Mouse (Mus musculus) intestine, postnatal 0 days (tissue): Measurements from ENCODE around the gene Gna11. TPM values are rescaled to one million over a fixed set of nuclear protein-coding genes. Genes with fewer than 3 reads are reported as not detected.

ENCODE experiments used
- ATAC-seq: fragments of 200-750 bp; cut with Nextera tagmentation; 2 replicates; pipeline ENCODE4 v1.8.0; 2017; ENCODE audit warnings: mild to moderate bottlenecking, moderate TSS enrichment, moderate library complexity
- H3K27ac ChIP-seq: fragments of 300-500 bp; sonication (generic); 2 replicates; pipeline ENCODE4 v1.5.1; 2014; ENCODE audit warnings: mild to moderate bottlenecking, low read depth, low read length, moderate library complexity
- H3K27me3 ChIP-seq: fragments of 300-500 bp; sonication (generic); replicated peaks from 2 replicates; pipeline ENCODE4 v1.6.1; 2014; ENCODE audit warnings: low read length, mixed read lengths; ENCODE audit not compliant: control insufficient read depth, insufficient read depth
- H3K36me3 ChIP-seq: fragments of 300-500 bp; sonication (generic); 2 replicates; pipeline ENCODE4 v1.6.1; 2014; ENCODE audit warnings: mild to moderate bottlenecking, moderate library complexity; ENCODE audit not compliant: control insufficient read depth, insufficient read depth
- H3K4me1 ChIP-seq: fragments of 300-500 bp; sonication (generic); replicated peaks from 2 replicates; pipeline ENCODE4 v1.6.1; 2014; ENCODE audit warnings: antibody characterized with exemption, low read length, mixed read lengths; ENCODE audit not compliant: control insufficient read depth, insufficient read depth
- H3K4me2 ChIP-seq: fragments of 300-500 bp; sonication (generic); replicated peaks from 2 replicates; pipeline ENCODE4 v1.6.1; 2014; ENCODE audit warnings: low read depth, mild to moderate bottlenecking, moderate library complexity
- H3K4me3 ChIP-seq: fragments of 300-500 bp; sonication (generic); 2 replicates; pipeline ENCODE4 v1.5.1; 2014; ENCODE audit warnings: low read depth, low read length
- H3K9ac ChIP-seq: fragments of 300-500 bp; sonication (generic); 2 replicates; pipeline ENCODE4 v1.6.1; 2014; ENCODE audit warnings: mild to moderate bottlenecking, low read depth, low read length
- H3K9me3 ChIP-seq: fragments of 300-500 bp; sonication (generic); 2 replicates; pipeline ENCODE4 v1.6.1; 2016; ENCODE audit warnings: mixed run types; ENCODE audit not compliant: control insufficient read depth
- CTCF ChIP-seq: sonication (generic); IDR thresholded peaks from 2 replicates; pipeline ENCODE4 v1.5.1; 2016; ENCODE audit warnings: low read depth, mild to moderate bottlenecking, control low read depth, antibody characterized with exemption, moderate library complexity
- WGBS: fragments of 180-500 bp; shearing (Covaris S2); extraction: QIAGEN DNeasy Blood & Tissue Kit; methylation state at CpG from one replicate; pipeline ENCODE4 v1.1.7; 2014; 5-methylcytosine and 5-hydroxymethylcytosine counted together
- polyA plus RNA-seq: library from polyadenylated mRNA; unstranded; fragments of >200 nt; fragmentation: Nextera tagmentation; extraction: Ambion mirVana; gene quantifications from 2 replicates; pipeline ENCODE4 v1.2.1, GENCODE M21; 2015

Gna11 gene
- polyA plus RNA-seq, 1 experiment from 2014 or later = 188 TPM

DNA sequence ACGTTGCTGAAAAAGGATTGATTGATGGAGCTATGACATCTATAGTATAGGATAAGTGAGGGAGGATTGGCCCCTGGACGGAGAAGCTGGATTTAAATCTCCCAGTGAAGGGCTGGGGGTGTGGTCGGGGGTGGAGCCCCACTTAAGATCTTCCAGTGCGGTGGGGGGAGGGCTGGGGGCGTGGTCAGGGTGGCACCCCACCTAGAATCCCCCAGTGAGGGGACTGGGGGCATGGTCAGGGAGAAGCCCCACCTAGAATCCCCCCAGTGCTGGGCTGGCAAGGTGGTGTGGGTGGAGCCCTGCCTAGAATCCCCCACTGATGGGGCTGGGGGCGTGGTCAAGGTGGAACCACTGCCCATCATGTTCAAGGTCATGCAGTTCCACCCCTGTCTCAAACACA lies 37.9 kb downstream of the Gna11 start:
- Histone ChIP-seq H3K4me1 (no peaks in the 10 kb centered on the region), H3K27me3 (0 out of 2 replicates have a peak, but pooled peaks cover 9% of the 10 kb centered on the region), H3K4me2 (no peak overlapping the region), H3K27ac (no peak overlapping the region), H3K4me3 (no peak overlapping the region), H3K9me3 (no peaks in the 10 kb centered on the region), H3K36me3 (no peaks in the 10 kb centered on the region), H3K9ac (no peak overlapping the region)
- no peak for ATAC-seq
- TF ChIP-seq CTCF = no peak
- WGBS = 38% methylated on average over 6 of the region's 6 CpGs

DNA sequence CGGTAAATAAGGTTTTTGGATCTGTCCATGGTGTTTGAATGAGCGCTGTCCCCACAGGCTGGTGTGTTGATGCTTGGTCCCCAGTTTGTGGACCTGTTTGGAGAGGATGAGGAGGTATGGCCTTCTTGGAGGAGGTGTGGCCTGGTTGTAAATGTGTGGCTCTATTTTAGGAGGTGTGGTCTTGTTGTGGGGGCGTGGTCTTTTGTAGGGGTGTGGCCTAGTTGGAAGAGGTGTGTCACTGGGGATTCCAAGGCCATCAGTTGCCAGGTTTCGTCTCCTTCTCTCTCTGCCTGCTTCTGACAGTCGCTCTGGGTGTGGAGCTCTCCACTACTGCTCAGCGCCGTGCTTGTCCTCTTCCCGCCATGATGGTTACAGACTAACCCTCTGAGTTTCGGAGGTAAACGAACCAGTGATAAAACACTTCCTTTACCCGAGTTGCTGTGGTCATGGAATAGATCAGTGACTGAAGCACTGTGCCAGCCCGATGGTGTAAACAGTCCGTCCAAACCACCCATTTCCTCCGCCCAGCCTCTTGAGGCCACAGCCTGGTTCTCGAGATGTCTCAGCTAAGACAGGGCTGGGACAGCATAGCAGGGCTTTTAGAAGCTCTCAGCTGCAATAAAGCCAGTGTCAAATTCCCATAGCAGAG lies 39.9 kb downstream of the Gna11 start:
- Histone ChIP-seq H3K27me3 (0 out of 2 replicates have a peak, but pooled peaks cover 9% of the 10 kb centered on the region), H3K4me3 (no peak overlapping the region), H3K27ac (no peak overlapping the region), H3K9ac (no peak overlapping the region), H3K4me2 (no peak overlapping the region), H3K36me3 (no peaks in the 10 kb centered on the region), H3K9me3 (no peaks in the 10 kb centered on the region), H3K4me1 (no peaks in the 10 kb centered on the region)
- no peak for ATAC-seq
- TF ChIP-seq CTCF = no peak
- WGBS = 70% methylated on average over 15 of the region's 15 CpGs

DNA sequence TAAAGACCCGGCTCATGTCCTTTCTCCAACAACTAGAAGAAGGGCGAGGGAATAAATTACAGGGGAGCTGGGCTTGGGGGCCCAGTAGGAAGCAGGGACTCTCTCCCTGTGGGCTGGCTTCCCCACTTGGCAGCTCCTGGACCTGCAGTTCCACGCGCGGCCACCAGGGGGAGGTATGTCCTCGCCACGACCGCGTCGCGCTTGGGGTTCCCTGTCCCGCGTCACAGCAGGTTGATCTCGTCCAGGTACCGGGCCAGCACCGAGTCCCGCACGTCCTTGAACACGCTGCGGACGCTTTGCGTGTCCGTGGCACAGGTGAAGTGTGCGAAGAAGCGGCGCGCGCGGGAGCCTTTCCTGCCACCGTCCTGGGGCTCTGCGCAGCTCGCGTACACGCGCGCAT lies 42.3 kb downstream of the Gna11 start:
- H3K27me3 ChIP-seq = 0 out of 2 replicates have a peak, but pooled peaks cover 9% of the 10 kb centered on the region
- no peak overlapping the region for H3K9ac ChIP-seq
- peak; percentile 100 for TF ChIP-seq CTCF
- peak overlapping the region; percentile 69 for H3K4me2 ChIP-seq
- WGBS = 11% methylated on average over 33 of the region's 36 CpGs
- H3K27ac ChIP-seq = no peak overlapping the region
- no peaks in the 10 kb centered on the region for H3K4me1 ChIP-seq
- H3K36me3 ChIP-seq = no peaks in the 10 kb centered on the region
- H3K4me3 ChIP-seq = peak overlapping the region; percentile 24
- ATAC-seq = peak; percentile 55
- no peaks in the 10 kb centered on the region for H3K9me3 ChIP-seq

DNA sequence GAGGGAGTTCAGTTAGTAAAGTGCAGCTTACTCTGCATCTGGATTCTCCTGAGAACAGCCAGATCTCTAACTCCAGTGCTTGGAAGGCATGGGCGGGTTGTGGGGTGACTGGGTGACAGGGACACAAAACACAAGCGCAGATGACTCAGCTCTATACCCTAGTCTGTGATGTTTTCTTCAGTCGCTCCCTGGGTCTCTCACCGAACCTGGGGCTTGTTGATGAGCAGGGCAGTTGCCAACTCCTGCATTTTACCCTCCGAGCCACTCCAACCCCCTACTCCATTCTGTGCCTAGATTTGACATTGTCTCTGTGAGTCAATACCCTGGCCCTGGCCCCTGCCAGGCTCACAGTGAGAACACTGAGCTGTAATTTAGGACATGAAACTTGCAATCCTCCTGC lies 43.1 kb downstream of the Gna11 start:
- Histone ChIP-seq H3K4me3 (no peak overlapping the region), H3K9me3 (no peaks in the 10 kb centered on the region), H3K36me3 (no peaks in the 10 kb centered on the region), H3K27ac (no peak overlapping the region), H3K4me1 (peaks cover 6% of the 10 kb centered on the region; the same call in 1 of the 2 replicates), H3K27me3 (0 out of 2 replicates have a peak, but pooled peaks cover 9% of the 10 kb centered on the region), H3K9ac (no peak overlapping the region), H3K4me2 (no peak overlapping the region)
- TF ChIP-seq CTCF = no peak
- WGBS = 84% methylated on average over 5 of the region's 5 CpGs
- no peak for ATAC-seq

DNA sequence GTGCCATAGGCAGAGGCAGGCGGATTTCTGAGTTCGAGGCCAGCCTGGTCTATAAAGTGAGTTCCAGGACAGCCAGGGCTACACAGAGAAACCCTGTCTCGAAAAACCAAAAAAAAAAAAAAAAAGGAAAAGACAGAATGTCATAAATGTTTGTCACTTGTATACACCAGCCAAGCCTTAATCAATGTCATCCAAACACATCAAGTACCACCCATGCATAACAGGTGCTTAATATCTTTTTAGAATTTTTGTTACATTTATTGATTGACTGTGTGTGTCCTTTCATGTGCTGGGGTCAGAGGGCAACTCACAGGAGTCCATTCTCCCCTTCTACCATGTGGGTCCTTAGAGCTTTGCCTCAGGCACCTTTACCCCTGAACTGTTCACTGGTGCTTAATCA lies 45.0 kb downstream of the Gna11 start, which contains the start of gene S1pr4:
TSS of gene S1pr4 (minus strand) at position 101 of the 400 bp plus-strand sequence.
- ATAC-seq = no peak
- 93% methylated on average over 2 of the region's 3 CpGs for WGBS
- TF ChIP-seq CTCF = no peak
- Histone ChIP-seq H3K4me3 (no peak within 1 kb of the TSS), H3K9me3 (no peaks in the 10 kb centered on the region), H3K4me2 (0 out of 2 replicates have a peak within 1 kb of the TSS, but pooled peaks have one; percentile 13), H3K4me1 (peaks cover 13% of the 10 kb centered on the region), H3K27ac (no peak within 1 kb of the TSS), H3K36me3 (no peaks in the 10 kb centered on the region), H3K9ac (no peak within 1 kb of the TSS), H3K27me3 (0 out of 2 replicates have a peak, but pooled peaks cover 9% of the 10 kb centered on the region)

DNA sequence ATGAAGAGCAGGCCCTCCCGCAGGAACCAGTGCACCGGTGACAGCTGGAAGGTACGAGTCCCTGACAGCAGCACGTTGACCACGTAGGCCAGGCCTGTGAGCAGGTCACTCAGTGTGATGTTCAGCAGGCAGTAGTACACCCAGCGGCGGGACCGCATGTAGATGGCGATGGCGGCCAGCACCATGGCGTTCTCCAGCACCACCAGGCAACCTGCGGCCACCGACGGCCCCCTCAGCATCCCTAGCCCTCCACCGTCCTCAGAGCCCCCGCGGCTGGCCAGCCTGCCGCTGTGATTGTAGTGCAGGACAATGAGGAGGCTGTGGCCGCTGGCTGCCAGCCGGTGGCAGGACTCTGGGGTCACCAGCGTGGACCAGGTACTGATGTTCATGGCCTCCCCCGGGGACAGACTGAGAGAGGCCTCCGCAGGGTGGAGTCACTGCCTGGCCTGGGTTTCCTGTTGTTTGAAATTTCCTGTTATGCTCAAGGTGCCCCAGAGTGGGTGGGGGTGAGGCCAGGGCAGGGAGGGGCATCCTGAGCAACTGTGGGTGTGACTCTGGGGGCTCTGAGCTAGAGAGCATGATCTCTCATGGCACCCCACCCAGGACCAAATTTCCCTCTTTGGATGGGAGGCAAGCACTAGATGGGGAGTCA lies 45.6 kb downstream of the Gna11 start:
- Histone ChIP-seq H3K4me2 (0 out of 2 replicates have a peak overlapping the region, but pooled peaks have one; percentile 13), H3K27ac (no peak overlapping the region), H3K36me3 (no peaks in the 10 kb centered on the region), H3K27me3 (0 out of 2 replicates have a peak, but pooled peaks cover 9% of the 10 kb centered on the region), H3K9ac (no peak overlapping the region), H3K4me1 (peaks cover 17% of the 10 kb centered on the region), H3K4me3 (no peak overlapping the region), H3K9me3 (no peaks in the 10 kb centered on the region)
- no peak for ATAC-seq
- TF ChIP-seq CTCF = no peak
- WGBS = 73% methylated on average over 23 of the region's 23 CpGs
